Mouse (Mus musculus) A20 (cell line): ENCODE measurements around the gene Gm48552.

Experiments
- DNase-seq: peaks from one replicate; pipeline ENCODE4 v3.0.0-alpha.2; 2011; ENCODE audit warnings: low read depth, low spot score

Gene Gm48552

GRCm38 (mm10) chr10:81405588-81406201, 16.9 kb downstream of the Gm48552 start:
- DNase-seq = peak; percentile 74

GRCm38 (mm10) chr10:81406504-81407440, 18.0 kb downstream of the Gm48552 start:
- no peak for DNase-seq

DNA sequence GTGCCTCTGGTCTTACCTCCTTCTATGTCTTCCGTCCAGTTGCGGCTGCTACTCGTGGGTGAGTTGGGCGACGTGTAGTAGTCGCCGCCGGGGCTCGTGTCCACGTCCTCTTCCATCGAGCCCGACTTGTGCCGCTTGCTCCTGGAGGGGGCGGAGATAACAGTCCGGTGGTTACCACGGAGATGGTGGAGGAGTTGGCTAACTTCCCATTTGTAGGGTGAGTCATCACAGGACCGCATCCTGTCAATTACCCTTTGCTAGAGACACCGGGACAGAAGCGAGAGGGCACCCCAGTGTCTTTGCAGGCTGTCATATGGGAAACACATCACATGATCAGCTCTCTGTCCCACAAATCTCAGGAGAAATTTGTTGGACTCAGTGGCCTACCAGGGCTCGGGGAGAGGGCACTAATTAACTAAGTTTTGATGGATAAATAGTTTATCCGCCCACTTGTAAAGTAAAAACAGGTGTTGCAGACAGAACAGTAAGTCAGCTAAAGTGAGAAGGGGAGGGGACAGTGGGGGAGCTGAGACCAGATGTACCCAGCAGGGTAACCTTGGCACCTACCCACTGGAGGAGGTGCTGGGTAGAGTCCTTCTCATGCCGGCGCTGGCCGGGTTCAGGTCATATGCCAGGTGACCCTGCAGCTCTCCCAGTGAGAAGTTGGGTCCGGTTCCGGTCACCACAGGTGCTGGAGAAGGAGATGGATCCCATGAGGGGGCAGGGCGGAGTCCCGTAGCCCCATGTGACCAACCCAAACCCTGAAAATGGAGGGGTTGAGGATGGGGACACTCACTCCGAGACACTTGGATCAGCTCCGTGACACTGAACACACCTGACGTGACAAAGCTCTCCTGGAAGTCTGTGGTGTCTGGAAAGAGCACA, 19.0 kb downstream of the Gm48552 start:
- DNase-seq = no peak

DNA sequence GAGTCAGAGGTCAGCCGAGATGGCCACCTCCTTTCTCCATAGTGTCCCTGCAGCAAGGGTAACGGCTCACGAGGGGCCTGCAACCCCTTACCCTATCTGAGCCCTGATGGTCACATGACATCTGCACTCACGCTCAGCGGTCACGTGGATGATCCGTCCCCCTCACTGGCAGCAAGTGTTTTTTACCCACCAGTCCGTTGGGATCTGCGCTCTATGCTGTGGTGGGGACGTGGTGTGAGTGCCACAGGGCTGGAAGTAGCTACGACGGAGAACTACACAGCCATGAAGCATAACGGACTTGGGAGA, 19.6 kb downstream of the Gm48552 start:
- no peak for DNase-seq

DNA sequence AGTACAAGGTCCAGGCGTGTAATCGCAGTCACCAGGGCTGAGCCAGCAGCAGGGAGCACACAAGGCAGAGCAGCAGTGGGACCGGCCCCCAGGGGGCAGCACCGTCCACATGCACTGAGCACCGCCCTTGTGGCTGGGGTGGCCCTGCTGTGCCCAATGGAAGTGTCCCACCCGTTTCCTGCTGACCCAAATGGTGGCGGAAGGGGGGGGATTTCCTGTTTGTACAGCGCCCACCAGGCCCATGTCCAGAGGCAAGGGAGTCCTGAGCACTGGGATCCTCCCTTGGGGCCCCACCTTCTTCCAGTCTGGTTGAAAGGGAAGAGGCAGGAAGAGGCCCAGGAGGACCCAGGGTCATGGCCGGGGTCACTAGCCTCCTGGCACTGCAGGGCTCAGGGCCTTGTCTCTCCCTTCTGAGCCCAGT, 20.1 kb downstream of the Gm48552 start:
- peak; percentile 82 for DNase-seq

DNA sequence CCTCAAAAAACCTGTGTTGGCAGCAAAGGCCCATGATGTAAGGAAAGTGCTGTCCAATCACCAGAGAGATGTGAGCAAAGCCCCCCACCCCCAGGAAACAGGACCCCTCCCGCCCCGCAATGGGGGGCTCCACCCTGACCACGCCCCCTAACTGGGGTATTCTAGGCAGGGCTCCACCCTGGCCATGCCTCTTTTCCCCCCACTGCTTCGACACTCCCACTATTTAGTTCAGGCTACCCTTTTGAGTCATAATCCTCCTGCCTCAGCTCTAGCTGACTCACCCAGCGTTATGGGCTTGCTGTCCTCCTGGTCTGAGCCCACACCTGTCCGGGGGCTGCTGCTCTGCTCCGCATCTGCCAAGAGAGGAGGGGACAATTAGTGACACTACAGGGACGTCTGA, 20.5 kb downstream of the Gm48552 start:
- peak; percentile 24 for DNase-seq

DNA sequence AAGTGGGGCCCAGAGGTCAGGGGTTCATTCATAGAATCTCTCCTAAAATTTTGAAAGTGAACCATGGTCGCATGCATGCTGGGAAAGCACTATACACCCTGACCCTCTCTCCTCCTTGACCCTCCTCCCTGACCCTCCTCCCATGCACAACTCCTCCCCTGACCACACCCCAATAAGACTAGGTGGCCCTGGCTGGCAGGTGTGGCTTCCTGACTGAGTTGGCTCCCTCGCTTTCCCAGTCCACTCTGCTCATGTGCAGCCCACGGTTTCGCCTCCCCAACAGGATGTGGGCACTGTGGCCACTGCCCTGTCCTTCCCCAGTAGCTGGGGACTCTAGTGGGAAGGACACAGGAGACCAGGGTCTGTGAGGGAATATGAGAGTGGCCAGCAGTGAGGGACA, 21.5 kb downstream of the Gm48552 start:
- DNase-seq = no peak

- no peak for DNase-seq
Measured at GRCm38 (mm10) chr10:81410981-81411380, 22.2 kb downstream of the Gm48552 start.

DNA sequence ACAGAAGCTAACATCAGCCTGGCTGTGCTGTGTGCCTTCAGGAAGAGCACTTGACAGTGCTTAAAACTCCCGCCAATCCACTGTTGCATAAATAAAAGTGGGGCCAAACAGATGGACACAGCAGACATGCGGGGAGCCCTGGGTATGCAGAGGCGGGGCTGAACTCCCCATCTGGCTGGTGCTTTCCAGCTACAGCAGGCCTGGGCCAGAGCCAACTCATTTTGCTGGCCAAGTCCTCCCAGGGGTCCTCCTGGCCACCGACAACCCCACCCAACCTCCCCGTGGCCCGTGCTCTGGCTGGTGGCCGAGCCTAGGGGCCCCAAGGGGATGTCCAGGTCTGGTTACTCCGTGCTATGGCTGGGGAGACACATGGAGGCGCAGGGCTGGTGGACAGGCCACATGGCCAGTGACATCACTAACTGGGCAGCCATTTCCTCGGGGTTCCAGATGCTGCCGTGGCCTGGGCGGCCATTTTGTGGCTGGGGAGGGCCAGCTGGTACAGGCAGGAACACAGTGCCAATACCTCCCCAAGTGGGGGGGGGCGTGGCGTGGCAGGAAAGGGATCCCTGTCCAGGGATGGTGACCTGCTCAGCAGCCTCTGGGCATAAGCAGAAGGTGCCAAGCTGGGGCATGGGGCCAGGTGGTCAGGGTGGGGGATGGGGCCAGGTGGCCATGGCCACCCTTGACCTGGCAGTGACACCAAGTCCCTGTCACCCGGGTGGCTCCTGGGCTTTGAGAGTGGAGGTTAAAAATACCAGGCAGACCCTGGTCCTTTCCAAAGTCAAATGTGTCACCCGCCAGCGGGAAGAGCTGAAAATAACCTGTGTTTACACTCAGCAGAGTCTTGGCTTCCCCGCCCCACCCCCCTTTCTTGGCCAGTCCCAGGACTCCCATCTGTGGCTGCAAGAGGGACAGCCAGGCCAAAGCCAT, 22.9 kb downstream of the Gm48552 start:
- no peak for DNase-seq

DNA sequence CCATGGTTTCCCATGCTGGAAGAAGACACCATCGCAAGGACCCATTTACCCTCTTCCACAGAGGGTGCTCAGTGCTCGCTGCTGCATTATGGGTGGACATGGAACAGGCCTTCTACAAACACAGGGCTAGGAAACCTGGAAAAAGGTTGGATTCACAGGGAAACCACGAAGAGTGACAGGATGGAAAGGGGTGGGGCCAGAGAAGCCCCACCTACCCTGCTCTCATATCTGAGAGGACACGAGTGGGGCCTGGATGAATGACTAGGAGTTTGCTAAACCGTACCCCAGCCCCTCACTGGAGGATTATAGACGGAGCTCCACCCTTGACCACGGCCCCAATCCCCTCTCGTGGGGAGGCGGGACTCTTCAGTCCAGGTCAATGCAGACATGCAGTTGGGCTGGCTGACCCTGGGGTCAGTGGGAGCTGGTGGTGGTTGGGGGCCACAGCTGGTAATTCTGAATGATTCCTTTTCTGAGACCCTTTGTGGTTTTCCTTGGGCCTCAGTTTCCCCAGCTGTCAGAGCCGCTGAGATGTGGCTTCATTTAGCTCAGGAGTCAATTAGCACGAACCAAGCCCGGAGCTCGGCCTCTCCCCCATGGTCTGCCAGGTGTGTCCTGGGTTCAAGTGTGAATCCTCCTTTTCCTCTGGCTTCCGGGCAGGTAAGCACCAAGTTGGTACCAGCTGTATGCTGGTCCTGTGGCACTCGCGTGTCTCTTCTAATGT, 23.9 kb downstream of the Gm48552 start:
- no peak for DNase-seq

- DNase-seq = no peak
Measured at GRCm38 (mm10) chr10:81413310-81414261, 24.8 kb downstream of the Gm48552 start.

DNA sequence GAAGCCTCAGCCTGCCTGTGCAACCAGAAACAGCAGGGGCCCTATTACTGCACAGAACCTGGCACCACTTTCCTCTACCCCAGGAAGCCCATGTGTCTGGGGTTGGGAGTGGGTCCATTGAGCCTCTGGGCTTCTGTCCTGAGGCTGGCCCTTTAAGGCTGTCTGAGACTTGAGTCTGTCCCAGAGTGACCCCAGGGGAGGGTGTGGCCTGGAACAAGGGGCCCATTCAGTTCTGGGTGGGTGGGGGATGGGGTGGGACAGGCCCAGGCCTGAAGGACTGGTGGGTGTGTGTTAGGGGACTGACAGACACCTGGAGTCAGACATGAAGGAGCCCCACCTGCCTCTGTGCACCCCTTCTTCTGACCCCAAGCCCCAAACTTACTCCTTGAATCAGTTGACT, 25.9 kb downstream of the Gm48552 start:
- no peak for DNase-seq

DNA sequence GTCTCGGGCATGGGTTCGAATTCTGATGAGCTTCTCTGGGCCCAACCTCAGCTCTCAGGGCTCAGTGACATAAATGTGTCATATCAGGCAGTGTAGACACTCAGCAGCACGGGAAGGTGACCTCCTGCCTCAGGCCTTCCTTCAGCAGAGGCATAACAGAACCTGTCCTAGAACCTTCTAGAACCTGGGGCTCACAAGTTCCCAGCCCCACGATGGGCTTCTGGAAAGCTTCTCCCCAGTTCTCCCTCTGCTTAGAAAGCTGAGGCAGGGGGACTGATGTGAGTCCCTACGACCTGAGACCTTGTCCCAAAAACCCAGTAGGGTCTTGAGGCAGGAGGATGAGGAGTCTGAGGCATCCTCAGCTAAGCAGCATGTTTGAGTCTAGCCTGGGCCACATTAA, 26.3 kb downstream of the Gm48552 start:
- no peak for DNase-seq

DNA sequence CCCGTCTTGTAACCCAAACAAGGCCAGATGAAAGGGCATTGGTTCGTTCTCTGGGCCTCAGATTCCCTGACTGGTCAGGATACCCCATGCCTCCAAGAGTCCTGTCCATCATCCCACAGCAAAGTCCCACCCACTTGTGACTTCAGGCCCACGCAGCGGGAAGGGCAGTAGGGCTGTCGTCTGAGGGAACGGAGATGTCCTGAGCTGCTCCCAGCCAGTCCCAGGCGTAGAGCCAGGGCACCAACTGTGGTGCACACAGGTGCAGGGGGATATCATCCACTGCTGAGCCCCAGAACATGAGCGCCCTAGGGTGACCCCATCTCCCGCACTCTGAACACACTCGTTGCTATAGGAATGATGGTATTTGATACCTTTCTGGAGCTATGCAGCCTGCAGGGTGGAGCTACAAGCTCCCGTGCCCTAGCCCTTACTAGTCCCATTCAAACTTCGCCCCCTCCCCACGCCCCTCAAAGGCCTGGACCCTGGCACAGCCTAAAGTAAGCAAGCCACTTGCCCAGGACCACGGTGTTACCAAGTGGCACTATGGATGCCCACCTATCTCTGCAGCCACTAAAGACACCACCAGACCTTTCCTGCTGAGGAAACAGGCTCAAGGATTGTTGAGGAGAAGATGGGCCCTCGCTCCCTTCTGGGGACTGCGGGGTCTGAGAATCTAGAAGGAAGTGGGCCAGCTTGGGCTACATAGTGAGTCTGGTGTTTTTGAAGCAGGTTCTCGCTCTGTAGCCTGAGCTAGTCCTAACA, 26.9 kb downstream of the Gm48552 start:
- DNase-seq = no peak

- DNase-seq = no peak
Measured at GRCm38 (mm10) chr10:81416581-81417226, 27.9 kb downstream of the Gm48552 start.

GRCm38 (mm10) chr10:81417227-81418215, 28.7 kb downstream of the Gm48552 start:
- no peak for DNase-seq
